Mouse (Mus musculus) adrenal gland, adult 2 months (tissue): ENCODE data around the gene Zfp217. TPM values are rescaled to one million over a fixed set of nuclear protein-coding genes. Genes with fewer than 3 reads are reported as not detected.
A peak's percentile ranks its signal among the peaks of the same experiment; 100 is the strongest.

ENCODE experiments used
- DNase-seq: peaks from one replicate; pipeline ENCODE4 v3.0.0; 2021
- polyA plus RNA-seq: library from polyadenylated mRNA; depleted of rRNA; stranded (reverse); fragments of >200 nt; gene quantifications from 2 replicates; pipeline ENCODE4 v1.2.3, GENCODE M21; 2012
- total RNA-seq, 2 experiments: library from RNA; stranded (reverse); gene quantifications; 2 replicates each; pipeline ENCODE4 v1.2.3; 2021

The Zfp217 gene
- total and polyA plus RNA-seq, 3 experiments, result 10.8 to 23.1 (median 16.4) TPM

DNA sequence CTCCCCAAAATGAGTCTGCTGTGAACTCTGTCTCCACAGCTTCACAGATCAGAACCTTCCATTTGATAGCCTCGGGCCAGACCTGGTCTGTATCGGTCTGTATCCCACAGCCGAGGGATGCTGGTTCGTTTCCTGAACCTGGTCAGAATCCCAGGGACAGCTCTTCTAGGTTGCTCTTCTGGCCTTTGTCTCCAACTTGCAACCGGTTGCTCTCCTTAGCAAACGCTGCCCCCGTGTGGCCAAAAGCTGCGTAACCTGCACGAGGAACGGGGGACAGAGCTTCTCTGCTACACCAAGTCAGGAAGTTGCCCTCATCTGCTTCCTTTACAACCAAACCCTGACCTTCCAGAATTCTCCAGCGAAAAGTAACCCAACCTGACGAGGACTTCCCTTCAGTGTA lies 46.8 kb downstream of the Zfp217 start:
- peak; percentile 91 for DNase-seq

GRCm38 (mm10) chr2:170094871-170095270 lies 53.0 kb downstream of the Zfp217 start:
- DNase-seq, result no peak

- DNase-seq, result no peak
Observed at GRCm38 (mm10) chr2:170094220-170094619, 53.7 kb downstream of the Zfp217 start.

DNA sequence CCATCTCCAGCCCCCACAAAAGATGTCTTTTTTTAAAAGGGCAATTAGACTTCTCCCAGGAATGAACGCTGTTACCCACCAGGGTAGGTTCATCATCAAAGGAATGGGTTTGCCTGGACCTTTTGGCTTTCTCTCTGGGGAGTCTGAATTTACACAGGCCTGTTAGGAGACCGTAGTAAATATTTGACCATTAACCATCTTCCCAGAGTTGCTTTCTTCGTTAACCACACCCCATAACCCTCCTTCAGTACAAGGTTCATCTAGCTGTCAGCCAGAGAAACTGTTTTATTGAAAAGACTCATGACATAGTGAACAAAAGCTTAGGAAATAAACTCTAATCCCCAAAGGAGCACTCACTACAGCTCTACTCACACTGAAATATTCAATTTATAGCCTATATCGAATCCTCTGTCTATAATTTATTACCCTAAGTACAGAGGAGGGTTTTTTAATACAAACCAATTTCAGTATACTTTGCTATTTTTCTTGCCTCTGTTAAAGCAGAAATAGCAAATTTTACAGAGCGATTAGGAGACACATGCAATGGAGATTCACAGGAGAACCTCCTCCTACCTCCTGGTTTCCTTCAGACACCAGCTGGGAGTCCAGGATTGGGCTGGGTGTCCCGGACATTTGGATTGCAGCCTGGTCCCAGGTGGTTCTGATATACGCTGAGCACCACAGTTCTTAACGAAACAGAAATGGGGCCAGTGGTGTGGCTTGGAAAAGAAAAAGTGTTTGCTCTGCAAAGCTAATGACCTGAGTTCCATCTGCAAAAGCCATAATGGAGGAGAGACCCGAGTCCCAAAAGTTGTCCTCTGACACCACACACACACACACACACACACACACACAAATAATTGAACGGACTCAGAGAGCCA lies 56.1 kb downstream of the Zfp217 start:
- no peak for DNase-seq

GRCm38 (mm10) chr2:170078442-170079017 lies 69.4 kb downstream of the Zfp217 start:
- DNase-seq, result no peak

DNA sequence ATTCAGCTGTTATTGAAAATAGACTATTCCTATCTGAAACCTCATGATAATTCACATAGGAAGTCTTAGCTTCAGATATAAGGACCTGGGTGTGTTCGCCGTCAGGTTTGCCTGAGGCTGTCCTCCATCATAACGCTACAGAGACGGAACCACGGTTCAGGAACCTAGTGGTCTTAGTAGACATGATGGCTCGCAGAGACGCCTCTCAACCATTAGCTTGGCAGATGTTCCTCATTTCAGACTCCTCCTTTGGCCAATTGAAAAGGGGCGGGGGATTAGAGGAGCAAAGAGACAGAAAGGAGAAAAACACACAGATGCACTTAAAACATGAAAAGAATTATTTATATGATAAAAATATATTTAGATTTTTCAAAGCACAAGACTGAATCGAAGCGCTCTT lies 69.9 kb downstream of the Zfp217 start:
- no peak for DNase-seq

GRCm38 (mm10) chr2:170076941-170077490 lies 70.9 kb downstream of the Zfp217 start:
- no peak for DNase-seq

DNA sequence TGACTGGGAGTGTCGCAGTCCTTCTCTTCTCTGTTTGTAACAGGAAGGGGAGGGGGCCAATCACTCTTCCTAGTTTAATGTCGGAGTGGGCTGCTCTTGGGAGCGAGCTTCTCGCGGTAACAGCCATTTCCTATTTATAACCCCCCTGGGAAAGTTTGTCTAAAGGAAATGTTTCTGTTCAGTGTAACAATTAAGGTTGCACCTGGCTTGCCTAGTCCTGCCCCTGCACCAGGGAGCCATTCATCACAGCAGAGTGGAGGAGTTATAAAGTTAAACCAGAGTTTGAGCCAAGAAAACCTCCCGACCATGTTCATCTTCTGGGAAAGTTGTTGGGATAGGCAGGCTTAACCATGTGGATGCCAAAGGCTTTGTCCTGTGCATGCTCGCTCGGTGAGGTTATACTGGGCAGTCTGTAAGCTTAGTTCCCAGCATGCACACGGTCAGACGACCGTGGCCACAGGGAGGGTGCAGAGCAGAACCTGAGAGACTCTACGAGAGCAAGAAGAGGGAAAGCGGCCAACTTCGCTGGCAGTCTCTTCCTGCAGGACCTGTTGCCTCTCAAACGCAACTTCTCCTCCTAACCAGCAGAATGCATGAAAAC lies 77.2 kb downstream of the Zfp217 start:
- peak; percentile 10 for DNase-seq

- peak; percentile 8 for DNase-seq
Observed at GRCm38 (mm10) chr2:170069976-170070375, 77.9 kb downstream of the Zfp217 start.

DNA sequence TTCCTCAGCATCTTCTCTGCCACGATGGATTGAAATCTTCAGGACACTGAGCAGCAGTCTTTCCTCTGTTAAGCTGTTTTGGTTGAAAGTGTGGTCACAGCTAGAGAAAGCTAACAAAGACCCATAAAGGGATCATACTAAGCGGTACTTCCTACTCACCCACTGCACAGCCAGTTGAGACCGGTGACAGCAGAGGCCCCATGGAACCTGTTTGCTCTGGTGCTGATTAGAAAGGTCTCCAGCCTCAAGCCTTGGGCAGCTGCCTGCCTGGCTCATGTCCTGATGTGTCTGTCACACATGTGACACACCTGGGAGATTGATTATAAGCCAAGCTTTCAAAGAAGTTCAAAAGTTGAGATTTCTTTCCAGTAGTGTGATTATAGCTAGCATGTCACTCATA lies 85.5 kb downstream of the Zfp217 start:
- no peak for DNase-seq

- no peak for DNase-seq
Observed at GRCm38 (mm10) chr2:170060066-170060465, 87.8 kb downstream of the Zfp217 start.

DNA sequence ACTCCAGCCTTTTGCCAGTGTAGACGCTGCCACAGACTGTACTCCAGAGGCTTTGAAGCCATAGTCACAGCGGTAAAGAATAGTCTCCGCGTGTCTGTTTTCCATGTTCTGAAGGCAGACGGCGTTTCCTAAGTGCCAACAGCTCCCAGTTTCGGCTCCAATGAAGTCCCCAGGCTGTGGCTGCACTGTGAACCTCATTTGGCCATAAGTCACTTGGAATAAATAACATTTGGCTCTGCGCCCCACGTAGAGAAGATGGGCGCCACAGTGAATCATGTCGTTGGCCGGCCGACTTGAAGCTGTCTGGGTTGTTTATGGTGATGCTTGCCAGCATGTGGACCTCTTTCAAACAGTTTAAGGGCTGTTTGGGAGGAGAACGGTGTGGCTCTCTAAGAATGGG lies 89.1 kb downstream of the Zfp217 start:
- no peak for DNase-seq
